In the genomic region with DNA sequence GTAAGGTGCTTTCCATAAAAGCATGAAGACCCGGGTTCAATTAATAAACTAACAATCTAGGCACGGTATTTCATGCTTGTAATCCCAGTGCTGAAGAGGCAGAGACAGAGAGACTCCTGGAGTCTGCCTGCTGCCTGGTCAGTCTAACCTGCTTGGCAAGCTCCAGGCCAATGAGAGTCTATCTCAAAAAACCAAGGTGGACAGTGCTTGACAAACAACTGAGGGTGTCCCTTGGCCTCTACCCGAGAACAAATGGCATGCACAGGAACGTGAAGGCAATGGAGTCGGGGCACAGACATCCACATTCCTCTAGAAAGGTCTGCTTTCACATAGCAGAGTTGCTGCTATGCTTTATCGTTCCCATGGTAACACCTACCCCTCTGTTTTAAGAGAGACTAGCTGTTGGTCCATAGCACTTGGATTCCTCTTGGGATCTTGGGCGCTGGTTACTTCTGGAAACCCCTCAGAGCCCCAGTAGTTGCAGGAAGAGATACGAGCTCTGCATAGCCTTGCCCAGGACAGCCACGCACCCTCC, we compare ENCODE assay signal across 9 mouse cellular contexts. TPM values are rescaled to one million over a fixed set of nuclear protein-coding genes. Genes with fewer than 3 reads are reported as not detected.
DNase-seq lines count a peak whose midpoint lies in the region; ATAC-seq and TF ChIP-seq lines count a peak whose summit lies in the region.
"Had no signal": no experiment of that assay in that cellular context is flagged by ENCODE, and none has a peak within 500 bp of the region (broad histone marks: within the 10 kb centered on the region; RNA-seq: fewer than 3 reads in every experiment).

No protein-coding gene starts in this region.

- TF ChIP-seq CTCF in small intestine, adult 2 months (IDR thresholded peaks at IDR 0.05; ENCODE audit: extremely low read depth, insufficient read length, insufficient replicate concordance, low read depth, low read length) = no peak

- H3K4me3 ChIP-seq in midbrain, embryonic 12.5 days = no peak overlapping the region
- no peak overlapping the region for H3K4me3 ChIP-seq in midbrain, embryonic 11.5 days (ENCODE audit: low read depth, low read length)
- no peak overlapping the region for H3K4me3 ChIP-seq in intestine, embryonic 14.5 days (ENCODE audit: low read depth, low read length)
- H3K4me3 ChIP-seq in small intestine, adult 2 months (ENCODE audit: low read depth, low read length) = no peak overlapping the region

- no peak for TF ChIP-seq POLR2A in small intestine, adult 2 months (IDR thresholded peaks at IDR 0.05; ENCODE audit: low read depth, low read length)

- no peak overlapping the region for H3K4me2 ChIP-seq in midbrain, embryonic 12.5 days (replicated peaks)
- H3K4me2 ChIP-seq in midbrain, embryonic 11.5 days = no peak overlapping the region
- H3K4me2 ChIP-seq in intestine, embryonic 14.5 days (ENCODE audit: low read length) = no peak overlapping the region

- ATAC-seq in midbrain, embryonic 12.5 days (ENCODE audit: low FRiP score, low read depth) = no peak
- ATAC-seq in midbrain, embryonic 11.5 days (ENCODE audit: low FRiP score) = no peak
- peak; percentile 15 for ATAC-seq in intestine, embryonic 14.5 days (replicated peaks; ENCODE audit: low FRiP score, low TSS enrichment, low read depth)

- no peak overlapping the region for H3K9ac ChIP-seq in midbrain, embryonic 12.5 days (replicated peaks)
- no peak overlapping the region for H3K9ac ChIP-seq in midbrain, embryonic 11.5 days (ENCODE audit: low read length)
- no peak overlapping the region for H3K9ac ChIP-seq in intestine, embryonic 14.5 days (ENCODE audit: low read length)

- peaks cover 6% of the 10 kb centered on the region; the same call in 1 of the 2 replicates for H3K4me1 ChIP-seq in midbrain, embryonic 12.5 days
- H3K4me1 ChIP-seq in midbrain, embryonic 11.5 days (ENCODE audit: control insufficient read depth, insufficient read depth, low read length) = peaks cover 7% of the 10 kb centered on the region
- H3K4me1 ChIP-seq in intestine, embryonic 14.5 days (replicated peaks; ENCODE audit: control insufficient read depth, insufficient read depth, low read length) = peaks cover 34% of the 10 kb centered on the region
- peaks cover 37% of the 10 kb centered on the region for H3K4me1 ChIP-seq in small intestine, adult 2 months (ENCODE audit: control insufficient read depth, insufficient read depth, insufficient read length, low read length)

- intact Hi-C loops in heart, postnatal 10 days (cut with DNase I) = loop anchor here (2.0 kb wide), 1 partner anchor 33 kb away; no protein-coding TSS in a partner anchor

- DNase-seq in heart, adult 11 months = peak; percentile 90
- no peak for DNase-seq in heart, postnatal 10 days
- DNase-seq in midbrain, embryonic 11.5 days (ENCODE audit: low spot score, missing footprints) = no peak
- no peak for DNase-seq in intestine, embryonic 14.5 days (ENCODE audit: low spot score)
- no peak for DNase-seq in cerebellum, adult 11 months
- no peak for DNase-seq in testis, postnatal 10 days (ENCODE audit: low spot score)
- DNase-seq: thymus, postnatal 25 days had no signal

- no peaks in the 10 kb centered on the region for H3K9me3 ChIP-seq in midbrain, embryonic 12.5 days
- H3K9me3 ChIP-seq in midbrain, embryonic 11.5 days (ENCODE audit: control insufficient read depth, low read length) = no peaks in the 10 kb centered on the region
- H3K9me3 ChIP-seq in intestine, embryonic 14.5 days (ENCODE audit: control insufficient read depth, low read length) = no peaks in the 10 kb centered on the region

- 63% methylated on average over 9 of the region's 9 CpGs for WGBS in midbrain, embryonic 12.5 days
- 68% methylated on average over 9 of the region's 9 CpGs for WGBS in midbrain, embryonic 11.5 days
- WGBS in intestine, embryonic 14.5 days = 35% methylated on average over 9 of the region's 9 CpGs
- 27% methylated on average over 9 of the region's 9 CpGs for WGBS in small intestine, adult 2 months

- H3K27me3 ChIP-seq in midbrain, embryonic 12.5 days = no peaks in the 10 kb centered on the region
- H3K27me3 ChIP-seq in midbrain, embryonic 11.5 days (ENCODE audit: control insufficient read depth, insufficient read depth, low read length) = no peaks in the 10 kb centered on the region
- no peaks in the 10 kb centered on the region for H3K27me3 ChIP-seq in intestine, embryonic 14.5 days (replicated peaks; ENCODE audit: control insufficient read depth, insufficient read depth, low read length)
- H3K27me3 ChIP-seq in small intestine, adult 2 months (ENCODE audit: control insufficient read depth, insufficient read depth, low read length) = no peaks in the 10 kb centered on the region

- H3K27ac ChIP-seq in midbrain, embryonic 12.5 days (replicated peaks) = 0 out of 2 replicates have a peak overlapping the region, but pooled peaks have one; percentile 21
- no peak overlapping the region for H3K27ac ChIP-seq in midbrain, embryonic 11.5 days (ENCODE audit: low read depth, low read length)
- H3K27ac ChIP-seq in intestine, embryonic 14.5 days (ENCODE audit: low read depth) = peak overlapping the region; percentile 87
- H3K27ac ChIP-seq in small intestine, adult 2 months (ENCODE audit: insufficient read depth, low read depth, low read length) = peak overlapping the region; percentile 86

- no peaks in the 10 kb centered on the region for H3K36me3 ChIP-seq in midbrain, embryonic 12.5 days
- no peaks in the 10 kb centered on the region for H3K36me3 ChIP-seq in midbrain, embryonic 11.5 days (ENCODE audit: control insufficient read depth, insufficient read depth, low read length)
- no peaks in the 10 kb centered on the region for H3K36me3 ChIP-seq in intestine, embryonic 14.5 days (ENCODE audit: control insufficient read depth, insufficient read depth, low read length)
- no peaks in the 10 kb centered on the region for H3K36me3 ChIP-seq in small intestine, adult 2 months (ENCODE audit: control insufficient read depth, insufficient read depth, low read length)

RNA-seq across cellular contexts. Expression of a gene that starts 24.8 kb away (rescaled TPM):
- total RNA-seq in heart, postnatal 10 days (2021) = 10 to 100 TPM; 90.0 to 93.5 TPM
- polyA plus RNA-seq in midbrain, embryonic 12.5 days (2016; fragmentation: Nextera tagmentation; extraction: Ambion mirVana) = 20.5 and 22.6 TPM in 2 replicates
- 14.4 and 14.9 TPM in 2 replicates for polyA plus RNA-seq in midbrain, embryonic 11.5 days (2014; fragmentation: Nextera tagmentation; extraction: Ambion mirVana)
- 20.1 and 20.7 TPM in 2 replicates for polyA plus RNA-seq in intestine, embryonic 14.5 days (2014; fragmentation: Nextera tagmentation; extraction: Ambion mirVana)
- polyA plus RNA-seq in small intestine, adult 2 months (2012; rRNA removed) = 1.1 and 3.6 TPM in 2 replicates

RNA-seq across cellular contexts. Expression of a gene that starts 59.2 kb away (rescaled TPM):
- 10 to 100 TPM; 52.7 to 58.7 TPM for total RNA-seq in heart, postnatal 10 days (2021)
- polyA plus RNA-seq in midbrain, embryonic 12.5 days (2016; fragmentation: Nextera tagmentation; extraction: Ambion mirVana) = 77.6 and 83.8 TPM in 2 replicates
- polyA plus RNA-seq in midbrain, embryonic 11.5 days (2014; fragmentation: Nextera tagmentation; extraction: Ambion mirVana) = 83.8 and 85.1 TPM in 2 replicates
- polyA plus RNA-seq in intestine, embryonic 14.5 days (2014; fragmentation: Nextera tagmentation; extraction: Ambion mirVana) = 50.8 and 52.6 TPM in 2 replicates
- 6.2 and 6.5 TPM in 2 replicates for polyA plus RNA-seq in small intestine, adult 2 months (2012; rRNA removed)
